12 mouse cellular contexts compared by ENCODE assay signal in genomic region chr2:156453822-156454221, GRCm38 (mm10). TPM values are rescaled to one million over a fixed set of nuclear protein-coding genes. Genes with fewer than 3 reads are reported as not detected.
A peak's percentile ranks its signal among the peaks of the same experiment; 100 is the strongest.
DNase-seq lines count a peak whose midpoint lies in the region; ATAC-seq and TF ChIP-seq lines count a peak whose summit lies in the region.
"Had no signal": no experiment of that assay in that cellular context is flagged by ENCODE, and none has a peak within 500 bp of the region (broad histone marks: within the 10 kb centered on the region; RNA-seq: fewer than 3 reads in every experiment).

No protein-coding gene starts in this region.

- CTCF ChIA-PET in Patski (lab: Charles Lee) = no interaction called here

- no peak overlapping the region for H3K4me2 ChIP-seq in heart, embryonic 12.5 days
- no peak overlapping the region for H3K4me2 ChIP-seq in liver, embryonic 12.5 days
- H3K4me2 ChIP-seq in hindbrain, embryonic 16.5 days (ENCODE audit: low read length) = no peak overlapping the region
- H3K4me2 ChIP-seq in forebrain, embryonic 13.5 days = no peak overlapping the region
- H3K4me2 ChIP-seq: limb, embryonic 12.5 days had no signal

- no peaks in the 10 kb centered on the region for H3K36me3 ChIP-seq in heart, embryonic 12.5 days
- H3K36me3 ChIP-seq in liver, embryonic 12.5 days = no peaks in the 10 kb centered on the region
- no peaks in the 10 kb centered on the region for H3K36me3 ChIP-seq in hindbrain, embryonic 16.5 days (ENCODE audit: control insufficient read depth, insufficient read depth, low read length)
- H3K36me3 ChIP-seq in forebrain, embryonic 13.5 days (ENCODE audit: poor library complexity, severe bottlenecking) = no peaks in the 10 kb centered on the region
- H3K36me3 ChIP-seq: limb, embryonic 12.5 days had no signal

- peaks cover 7% of the 10 kb centered on the region; the same call in 1 of the 2 replicates for H3K4me1 ChIP-seq in heart, embryonic 12.5 days (replicated peaks)
- no peaks in the 10 kb centered on the region for H3K4me1 ChIP-seq in liver, embryonic 12.5 days
- peaks cover 3% of the 10 kb centered on the region for H3K4me1 ChIP-seq in hindbrain, embryonic 16.5 days (ENCODE audit: control insufficient read depth, insufficient read depth, low read depth, low read length)
- H3K4me1 ChIP-seq in forebrain, embryonic 13.5 days = peaks cover 18% of the 10 kb centered on the region
- H3K4me1 ChIP-seq: limb, embryonic 12.5 days had no signal

- DNase-seq in 3T3-L1 (ENCODE audit: low read depth, low spot score) (peak; percentile 97), Patski (ENCODE audit: low read depth, low spot score) (peak; percentile 17)
- no peak for DNase-seq in layer of hippocampus, postnatal 10 days (ENCODE audit: low spot score in 2 of 2)
- no peak for DNase-seq in urinary bladder, adult 2 months (ENCODE audit: low spot score)
- DNase-seq: cerebellum, adult 11 months; thymus, postnatal 25 days had no signal

- in situ Hi-C loops in Patski (cut with MboI; ENCODE audit: low pct_unique_long_range_greater_than_20kb) = no loop called here

- no peak for TF ChIP-seq CTCF in Patski (IDR thresholded peaks at IDR 0.05)

- WGBS in heart, embryonic 12.5 days = 77% methylated on average over 7 of the region's 7 CpGs
- WGBS in liver, embryonic 12.5 days (ENCODE audit: insufficient replicate concordance) = 62% methylated on average over 7 of the region's 7 CpGs
- WGBS in hindbrain, embryonic 16.5 days = 74% methylated on average over 7 of the region's 7 CpGs
- WGBS in forebrain, embryonic 13.5 days = 85% methylated on average over 7 of the region's 7 CpGs

- ATAC-seq in Patski = no peak
- peak; percentile 17; the same call in 1 of the 2 replicates for ATAC-seq in heart, embryonic 12.5 days (ENCODE audit: insufficient number of reproducible peaks, low FRiP score)
- ATAC-seq in liver, embryonic 12.5 days = peak; percentile 55; the same call in 1 of the 2 replicates
- ATAC-seq in hindbrain, embryonic 16.5 days = no peak
- ATAC-seq in forebrain, embryonic 13.5 days = no peak
- ATAC-seq: midbrain, embryonic 16.5 days had no signal

- no peak overlapping the region for H3K4me3 ChIP-seq in heart, embryonic 12.5 days
- H3K4me3 ChIP-seq in liver, embryonic 12.5 days = no peak overlapping the region
- H3K4me3 ChIP-seq in hindbrain, embryonic 16.5 days (ENCODE audit: low read length) = no peak overlapping the region
- no peak overlapping the region for H3K4me3 ChIP-seq in forebrain, embryonic 13.5 days
- H3K4me3 ChIP-seq: limb, embryonic 12.5 days had no signal

- no peak overlapping the region for H3K27ac ChIP-seq in heart, embryonic 12.5 days (ENCODE audit: poor library complexity, severe bottlenecking)
- H3K27ac ChIP-seq in liver, embryonic 12.5 days = no peak overlapping the region
- no peak overlapping the region for H3K27ac ChIP-seq in hindbrain, embryonic 16.5 days (ENCODE audit: low read depth, low read length)
- H3K27ac ChIP-seq in forebrain, embryonic 13.5 days = no peak overlapping the region
- H3K27ac ChIP-seq: limb, embryonic 12.5 days had no signal

- H3K27me3 ChIP-seq in Patski = no peaks in the 10 kb centered on the region
- no peaks in the 10 kb centered on the region; the same call in 1 of the 2 replicates for H3K27me3 ChIP-seq in heart, embryonic 12.5 days (replicated peaks)
- no peaks in the 10 kb centered on the region for H3K27me3 ChIP-seq in liver, embryonic 12.5 days (replicated peaks)
- H3K27me3 ChIP-seq in hindbrain, embryonic 16.5 days (replicated peaks; ENCODE audit: control insufficient read depth, insufficient read depth, low read length) = no peaks in the 10 kb centered on the region
- H3K27me3 ChIP-seq in forebrain, embryonic 13.5 days = no peaks in the 10 kb centered on the region
- H3K27me3 ChIP-seq: limb, embryonic 12.5 days had no signal

- POLR2A ChIA-PET in Patski (lab: Charles Lee) = no interaction called here

- no peak overlapping the region for H3K9ac ChIP-seq in heart, embryonic 12.5 days
- H3K9ac ChIP-seq in liver, embryonic 12.5 days = no peak overlapping the region
- no peak overlapping the region for H3K9ac ChIP-seq in hindbrain, embryonic 16.5 days (ENCODE audit: low read depth, low read length)
- no peak overlapping the region for H3K9ac ChIP-seq in forebrain, embryonic 13.5 days
- H3K9ac ChIP-seq: limb, embryonic 12.5 days had no signal

- no peaks in the 10 kb centered on the region for H3K9me3 ChIP-seq in heart, embryonic 12.5 days (replicated peaks)
- H3K9me3 ChIP-seq in liver, embryonic 12.5 days (replicated peaks) = no peaks in the 10 kb centered on the region
- no peaks in the 10 kb centered on the region for H3K9me3 ChIP-seq in hindbrain, embryonic 16.5 days (ENCODE audit: control insufficient read depth, low read length)
- H3K9me3 ChIP-seq in forebrain, embryonic 13.5 days (replicated peaks) = no peaks in the 10 kb centered on the region
- H3K9me3 ChIP-seq: limb, embryonic 12.5 days had no signal

RNA-seq across cellular contexts. Expression of gene Epb41l1, which starts 33.1 kb away (rescaled TPM):
- 39.7 TPM for polyA plus RNA-seq in Patski (2021)
- 1.2 and 1.4 TPM in 2 replicates for polyA plus RNA-seq in heart, embryonic 12.5 days (2016; fragmentation: Nextera tagmentation; extraction: Ambion mirVana)
- 0.75 and 1.0 TPM in 2 replicates for polyA plus RNA-seq in liver, embryonic 12.5 days (2016; fragmentation: Nextera tagmentation; extraction: Ambion mirVana)
- 100 to 1,000 TPM; 268 to 270 TPM for total RNA-seq in layer of hippocampus, postnatal 10 days (2021)
- 15.7 and 17.0 TPM in 2 replicates for polyA plus RNA-seq in hindbrain, embryonic 16.5 days (2015; fragmentation: Nextera tagmentation; extraction: Ambion mirVana)
- polyA plus RNA-seq in urinary bladder, adult 2 months (2012; rRNA removed) = 36.9 and 46.7 TPM in 2 replicates
- 5.3 and 7.1 TPM in 2 replicates for polyA plus RNA-seq in forebrain, embryonic 13.5 days (2015; fragmentation: Nextera tagmentation; extraction: Ambion mirVana)

Comparison
In these comparisons a context has a peak if more than half of its experiments do, and no peak if none do; other contexts are left out.
1. DNase-seq: peak in 3T3-L1 (single experiment) and Patski (single experiment); none in layer of hippocampus, postnatal 10 days (0 of 2) and urinary bladder, adult 2 months (single experiment).
2. ATAC-seq: peak in heart, embryonic 12.5 days (single experiment) and liver, embryonic 12.5 days (single experiment); none in Patski (single experiment), hindbrain, embryonic 16.5 days (single experiment) and forebrain, embryonic 13.5 days (single experiment).